Mouse (Mus musculus) right cerebral cortex, postnatal 36 days (tissue): ENCODE results near the gene Hjurp.
A peak's percentile ranks its signal among the peaks of the same experiment; 100 is the strongest.

Experiments
- DNase-seq, 2 experiments: peaks; one replicate each; pipeline ENCODE4 v3.0.0; 2022; ENCODE audit warnings: low spot score in 2 of 2, mixed read lengths in 1 of 2

The Hjurp gene

GRCm38 (mm10) chr1:88277098-88277817 is at the start of gene Hjurp, which contains the start of gene Trpm8:
Gene Hjurp, minus strand, starts transcription at chr1:88277633.
Gene Trpm8, plus strand, starts transcription at chr1:88277661.
- DNase-seq = peak; percentile 100

- DNase-seq = no peak
Observed at GRCm38 (mm10) chr1:88323101-88323500, 45.7 kb upstream of the Hjurp start.

GRCm38 (mm10) chr1:88322146-88322545 is 44.7 kb upstream of the Hjurp start:
- DNase-seq = no peak

- DNase-seq = no peak
Observed at GRCm38 (mm10) chr1:88320821-88321395, 43.5 kb upstream of the Hjurp start.

- no peak for DNase-seq
Observed at GRCm38 (mm10) chr1:88318531-88319060, 41.2 kb upstream of the Hjurp start.

- no peak for DNase-seq
Observed at GRCm38 (mm10) chr1:88317279-88317678, 39.8 kb upstream of the Hjurp start.

- DNase-seq = no peak
Observed at GRCm38 (mm10) chr1:88310349-88310748, 32.9 kb upstream of the Hjurp start.

- no peak for DNase-seq
Observed at GRCm38 (mm10) chr1:88309905-88310304, 32.5 kb upstream of the Hjurp start.

GRCm38 (mm10) chr1:88309020-88309419 is 31.6 kb upstream of the Hjurp start:
- no peak for DNase-seq

GRCm38 (mm10) chr1:88307180-88307579 is 29.7 kb upstream of the Hjurp start:
- no peak for DNase-seq

GRCm38 (mm10) chr1:88306543-88306942 is 29.1 kb upstream of the Hjurp start:
- no peak for DNase-seq

GRCm38 (mm10) chr1:88305018-88305795 is 27.8 kb upstream of the Hjurp start:
- DNase-seq = no peak

- no peak for DNase-seq
Observed at GRCm38 (mm10) chr1:88304261-88304985, 27.0 kb upstream of the Hjurp start.

GRCm38 (mm10) chr1:88303762-88304161 is 26.3 kb upstream of the Hjurp start:
- DNase-seq = no peak

- DNase-seq = no peak
Observed at GRCm38 (mm10) chr1:88302057-88302740, 24.8 kb upstream of the Hjurp start.

GRCm38 (mm10) chr1:88301121-88302014 is 23.9 kb upstream of the Hjurp start:
- DNase-seq = no peak

- DNase-seq = no peak
Observed at GRCm38 (mm10) chr1:88300301-88301050, 23.0 kb upstream of the Hjurp start.

- DNase-seq = no peak
Observed at GRCm38 (mm10) chr1:88299529-88299945, 22.1 kb upstream of the Hjurp start.
